Mouse (Mus musculus): ENCODE measurements at regions not wholly inside any gene's neighbourhood (a gene's known extent, or its start where the extent isn't known, plus 50 kb on each side); places are given as distances from the start of the nearest gene placed in this dataset.

DNA sequence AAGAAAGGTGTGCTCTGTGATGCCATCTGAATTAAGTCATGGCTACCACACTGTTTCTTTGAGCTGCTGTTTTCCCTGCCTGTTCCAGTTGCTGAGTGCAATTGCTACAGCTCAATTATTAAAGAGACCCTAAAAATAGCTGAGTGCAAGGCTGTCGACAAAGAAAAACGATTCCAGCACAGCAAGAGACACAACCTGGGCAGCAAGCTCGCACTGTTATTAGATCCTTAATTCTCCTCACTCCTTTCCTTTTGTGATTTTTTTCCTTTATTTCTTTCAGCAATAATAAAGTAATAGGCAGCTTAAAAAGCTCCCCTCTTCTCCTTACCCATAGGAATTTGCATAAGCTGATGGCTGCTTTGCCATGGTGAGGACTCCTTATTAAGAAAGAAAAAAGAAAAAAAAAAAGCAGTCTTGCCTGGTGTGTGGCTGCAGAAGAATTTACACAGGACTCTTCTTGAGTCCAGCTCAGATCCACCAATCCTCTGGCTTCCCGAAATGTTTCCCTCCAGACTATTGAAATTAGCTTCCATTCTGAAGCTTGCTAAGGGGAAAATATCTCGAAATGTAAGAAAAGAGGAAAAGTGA, 123.1 kb upstream of the Arpp21 start:
- no peak for TF ChIP-seq CTCF (IDR thresholded peaks at IDR 0.05)
- TF ChIP-seq EP300 (IDR thresholded peaks at IDR 0.05): no peak

All from lung, postnatal 0 days (tissue).